ENCODE assay signal across 25 mouse cellular contexts in genomic region chr14:26979808-26980207, GRCm38 (mm10). TPM values are rescaled to one million over a fixed set of nuclear protein-coding genes. Genes with fewer than 3 reads are reported as not detected.
"Had no signal": no experiment of that assay in that cellular context is flagged by ENCODE, and none has a peak within 500 bp of the region (broad histone marks: within the 10 kb centered on the region; RNA-seq: fewer than 3 reads in every experiment).

No protein-coding gene starts in this region.

- ATAC-seq: hindbrain, postnatal 0 days; intestine, embryonic 16.5 days; liver, embryonic 12.5 days had no signal

- H3K4me3 ChIP-seq: heart, embryonic 10.5 days; heart, embryonic 12.5 days; hindbrain, embryonic 13.5 days; hindbrain, embryonic 15.5 days; limb, embryonic 13.5 days; limb, embryonic 15.5 days; liver, embryonic 12.5 days had no signal

- DNase-seq: gastrocnemius, postnatal 14 days; gastrocnemius, postnatal 36 days; heart, adult 18-20 months; heart, postnatal 10 days; heart, postnatal 36 days; kidney, adult 18-20 months; kidney, adult 8-10 months; kidney, postnatal 14 days; kidney, postnatal 36 days; layer of hippocampus, adult 9-11 months; layer of hippocampus, postnatal 36 days; left cerebral cortex, postnatal 4 days had no signal

- H3K9me3 ChIP-seq: liver, embryonic 12.5 days had no signal

- H3K4me2 ChIP-seq: heart, embryonic 12.5 days; hindbrain, embryonic 13.5 days; hindbrain, embryonic 15.5 days; limb, embryonic 13.5 days; limb, embryonic 15.5 days; liver, embryonic 12.5 days had no signal

- H3K27ac ChIP-seq: heart, embryonic 10.5 days; hindbrain, embryonic 13.5 days; hindbrain, embryonic 15.5 days; hindbrain, postnatal 0 days; kidney, postnatal 0 days; limb, embryonic 13.5 days; limb, embryonic 15.5 days; liver, embryonic 12.5 days; liver, embryonic 14.5 days had no signal

- H3K27me3 ChIP-seq: heart, embryonic 12.5 days; hindbrain, embryonic 15.5 days; limb, embryonic 13.5 days; limb, embryonic 15.5 days had no signal

- H3K9ac ChIP-seq: heart, embryonic 12.5 days; hindbrain, embryonic 13.5 days; hindbrain, embryonic 15.5 days; limb, embryonic 13.5 days; limb, embryonic 15.5 days; liver, embryonic 12.5 days; liver, embryonic 14.5 days had no signal

- H3K36me3 ChIP-seq: heart, embryonic 12.5 days; hindbrain, embryonic 13.5 days; hindbrain, embryonic 15.5 days; limb, embryonic 15.5 days; liver, embryonic 12.5 days had no signal

RNA-seq across cellular contexts. Expression of gene Hesx1, which starts 14.4 kb away (rescaled TPM):
- polyA plus RNA-seq: hindbrain, embryonic 13.5 days; large intestine, adult 2 months; limb, embryonic 15.5 days; liver, adult 2 months had no signal
